Mouse (Mus musculus) spleen, adult 2 months (tissue): ENCODE data around the gene Guca1a.
"Not testable (repeated sequence)": the region's sequence is repeated elsewhere in the genome, so short reads cannot be mapped to it uniquely, and the experiment has no call there.

ENCODE experiments used
- CTCF ChIP-seq: fragments of 200-500 bp; IDR thresholded peaks from 2 replicates; pipeline ENCODE4 v1.5.1; 2011; ENCODE audit warnings: mild to moderate bottlenecking, inconsistent platforms; ENCODE audit not compliant: insufficient read depth, insufficient read length, insufficient replicate concordance; ENCODE audit errors: extremely low read depth
- POLR2A ChIP-seq: fragments of 200-500 bp; IDR thresholded peaks from 2 replicates; pipeline ENCODE4 v1.6.1; 2011; ENCODE audit warnings: low read depth, low read length, inconsistent platforms

DNA sequence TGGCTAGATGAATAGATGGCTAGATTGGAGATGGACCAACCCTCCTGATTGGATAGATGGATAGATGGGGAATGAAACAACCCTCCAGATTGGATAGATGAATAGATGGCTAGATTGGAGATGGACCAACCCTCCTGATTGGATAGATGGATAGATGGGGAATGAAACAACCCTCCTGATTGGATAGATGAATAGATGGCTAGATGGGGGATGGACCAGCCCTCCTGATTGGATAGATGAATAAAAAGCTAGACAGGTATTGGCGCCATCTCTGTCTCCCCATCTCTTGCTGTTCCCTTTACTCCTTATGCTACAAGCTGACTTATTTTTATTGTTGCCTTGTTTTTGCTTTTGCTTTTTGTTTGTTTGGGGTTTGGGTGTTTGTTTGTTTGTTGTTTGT is 22.2 kb upstream of the Guca1a start:
- not testable (repeated sequence) for TF ChIP-seq CTCF, POLR2A
